Mouse (Mus musculus) gonadal fat pad, adult 2 months (tissue): Measurements from ENCODE around the gene Chchd10. TPM values are rescaled to one million over a fixed set of nuclear protein-coding genes. Genes with fewer than 3 reads are reported as not detected.

Experiments used
- DNase-seq: peaks from one replicate; pipeline ENCODE4 v3.0.0-alpha.2; 2012; ENCODE audit warnings: low read depth
- polyA plus RNA-seq: library from polyadenylated mRNA; depleted of rRNA; stranded (reverse); fragments of >200 nt; gene quantifications from 2 replicates; pipeline ENCODE4 v1.2.3, GENCODE M21; 2012; rRNA removed

Gene Chchd10
- polyA plus RNA-seq, 1 experiment, result 138 TPM

GRCm38 (mm10) chr10:75949053-75950045, 16.4 kb downstream of the Chchd10 start:
- DNase-seq, result no peak

- DNase-seq, result no peak
These were observed 17.9 kb downstream of the Chchd10 start for GRCm38 (mm10) chr10:75950791-75951210.

- no peak for DNase-seq
These were observed 18.6 kb downstream of the Chchd10 start for GRCm38 (mm10) chr10:75951424-75952050.

- DNase-seq, result no peak
These were observed 21.5 kb downstream of the Chchd10 start, which contains the start of gene Gm5134 for GRCm38 (mm10) chr10:75954381-75954811. Gm5134 (plus strand) TSS chr10:75954514.

GRCm38 (mm10) chr10:75973846-75974245, 40.9 kb downstream of the Chchd10 start:
- DNase-seq, result no peak

- no peak for DNase-seq
These were observed 42.3 kb downstream of the Chchd10 start for GRCm38 (mm10) chr10:75975216-75975615.

- no peak for DNase-seq
These were observed 45.3 kb downstream of the Chchd10 start for GRCm38 (mm10) chr10:75978119-75978834.

GRCm38 (mm10) chr10:75978835-75979157, 45.9 kb downstream of the Chchd10 start:
- DNase-seq, result no peak

- no peak for DNase-seq
These were observed 46.5 kb downstream of the Chchd10 start for GRCm38 (mm10) chr10:75979432-75979831.

Other genes with a start within 250 kb of the Chchd10 start
- gene Cabin1, start 168.8 kb upstream of the Chchd10 start, polyA plus RNA-seq, result 31.3 and 33.0 TPM in 2 replicates
- gene Ddt, start 159.7 kb upstream of the Chchd10 start, polyA plus RNA-seq, result 97.9 and 149 TPM in 2 replicates
- gene Gm20441, start 152.2 kb upstream of the Chchd10 start, polyA plus RNA-seq, result 1.2 TPM in 1 of 2 replicates, not detected in the other
- 99.8 and 148 TPM in 2 replicates for gene Gstt3, start 151.7 kb upstream of the Chchd10 start, polyA plus RNA-seq
- 143 and 149 TPM in 2 replicates for gene Gstt1, start 134.5 kb upstream of the Chchd10 start, polyA plus RNA-seq
- gene Gstt4, start 110.6 kb upstream of the Chchd10 start, polyA plus RNA-seq, result 1.0 and 2.6 TPM in 2 replicates
- gene Gstt2, start 95.7 kb upstream of the Chchd10 start, polyA plus RNA-seq, result 140 and 162 TPM in 2 replicates
- gene Mif, start 72.9 kb upstream of the Chchd10 start, polyA plus RNA-seq, result 670 and 829 TPM in 2 replicates
- gene Derl3, start 39.7 kb upstream of the Chchd10 start, polyA plus RNA-seq, result 186 and 253 TPM in 2 replicates
- gene Smarcb1, start 11.5 kb upstream of the Chchd10 start, polyA plus RNA-seq, result 37.1 and 46.1 TPM in 2 replicates
- 15.5 and 16.6 TPM in 2 replicates for gene Mmp11, start 3.4 kb downstream of the Chchd10 start, polyA plus RNA-seq
- gene Gm867, start 7.5 kb downstream of the Chchd10 start, polyA plus RNA-seq, result 1.0 and 1.4 TPM in 2 replicates
- gene Vpreb3, start 9.9 kb downstream of the Chchd10 start, polyA plus RNA-seq, result 0.24 and 0.55 TPM in 2 replicates
- gene Gm5134, start 21.4 kb downstream of the Chchd10 start, polyA plus RNA-seq, result 0.07 and 0.13 TPM in 2 replicates
- gene Zfp280b, start 99.5 kb downstream of the Chchd10 start, polyA plus RNA-seq, result 4.4 and 4.8 TPM in 2 replicates
- gene Slc5a4b, start 177.8 kb downstream of the Chchd10 start, polyA plus RNA-seq, result not detected in 2 replicates
- not detected in 2 replicates for gene Slc5a4a, start 214.3 kb downstream of the Chchd10 start, polyA plus RNA-seq